Comparison of ENCODE assay signal across 22 mouse cellular contexts in genomic region chr5:30127921-30128597, GRCm38 (mm10). TPM values are rescaled to one million over a fixed set of nuclear protein-coding genes. Genes with fewer than 3 reads are reported as not detected.
"Had no signal": no experiment of that assay in that cellular context is flagged by ENCODE, and none has a peak within 500 bp of the region (broad histone marks: within the 10 kb centered on the region; RNA-seq: fewer than 3 reads in every experiment).

No protein-coding gene starts in this region.

- H3K4me3 ChIP-seq: kidney, embryonic 15.5 days; limb, embryonic 15.5 days; liver, embryonic 12.5 days; lung, embryonic 15.5 days; midbrain, embryonic 13.5 days; myocyte; neural tube, embryonic 15.5 days had no signal

- H3K27ac ChIP-seq: kidney, embryonic 15.5 days; limb, embryonic 15.5 days; liver, embryonic 12.5 days; lung, embryonic 15.5 days; midbrain, embryonic 13.5 days; neural tube, embryonic 15.5 days; stomach, postnatal 0 days had no signal

- H3K27me3 ChIP-seq: kidney, embryonic 15.5 days; limb, embryonic 15.5 days; liver, embryonic 12.5 days; lung, embryonic 15.5 days; midbrain, embryonic 13.5 days; neural tube, embryonic 15.5 days had no signal

- H3K4me1 ChIP-seq: kidney, embryonic 15.5 days; limb, embryonic 15.5 days; liver, embryonic 12.5 days; lung, embryonic 15.5 days; midbrain, embryonic 13.5 days had no signal

- DNase-seq: kidney, adult 2 months; kidney, postnatal 14 days; layer of hippocampus, adult 9-11 months; layer of hippocampus, postnatal 36 days; lung, postnatal 14 days; right cerebral cortex, adult 18-20 months; right cerebral cortex, postnatal 25 days; thymus, postnatal 36 days had no signal

- H3K9me3 ChIP-seq: kidney, embryonic 15.5 days; limb, embryonic 15.5 days; liver, embryonic 12.5 days; lung, embryonic 15.5 days; midbrain, embryonic 13.5 days; neural tube, embryonic 15.5 days had no signal

RNA-seq across cellular contexts. Expression of gene 3110082J24Rik, which starts 22.2 kb away (rescaled TPM):
- total RNA-seq: megakaryocyte-erythroid progenitor cell, adult 5-6 weeks had no signal
- polyA plus RNA-seq: intestine, embryonic 16.5 days; kidney, adult 2 months; kidney, embryonic 15.5 days; large intestine, adult 2 months; limb, embryonic 11.5 days; limb, embryonic 15.5 days; liver, embryonic 12.5 days; liver, embryonic 16.5 days; lung, embryonic 15.5 days; stomach, postnatal 0 days; thymus, postnatal 0 days had no signal
